Mouse (Mus musculus): ENCODE measurements around the gene Sgpp2. TPM values are rescaled to one million over a fixed set of nuclear protein-coding genes. Genes with fewer than 3 reads are reported as not detected.

The Sgpp2 gene
- 29.8 and 32.1 TPM in 2 replicates for polyA plus RNA-seq (2014; fragmentation: Nextera tagmentation; extraction: Ambion mirVana)

DNA sequence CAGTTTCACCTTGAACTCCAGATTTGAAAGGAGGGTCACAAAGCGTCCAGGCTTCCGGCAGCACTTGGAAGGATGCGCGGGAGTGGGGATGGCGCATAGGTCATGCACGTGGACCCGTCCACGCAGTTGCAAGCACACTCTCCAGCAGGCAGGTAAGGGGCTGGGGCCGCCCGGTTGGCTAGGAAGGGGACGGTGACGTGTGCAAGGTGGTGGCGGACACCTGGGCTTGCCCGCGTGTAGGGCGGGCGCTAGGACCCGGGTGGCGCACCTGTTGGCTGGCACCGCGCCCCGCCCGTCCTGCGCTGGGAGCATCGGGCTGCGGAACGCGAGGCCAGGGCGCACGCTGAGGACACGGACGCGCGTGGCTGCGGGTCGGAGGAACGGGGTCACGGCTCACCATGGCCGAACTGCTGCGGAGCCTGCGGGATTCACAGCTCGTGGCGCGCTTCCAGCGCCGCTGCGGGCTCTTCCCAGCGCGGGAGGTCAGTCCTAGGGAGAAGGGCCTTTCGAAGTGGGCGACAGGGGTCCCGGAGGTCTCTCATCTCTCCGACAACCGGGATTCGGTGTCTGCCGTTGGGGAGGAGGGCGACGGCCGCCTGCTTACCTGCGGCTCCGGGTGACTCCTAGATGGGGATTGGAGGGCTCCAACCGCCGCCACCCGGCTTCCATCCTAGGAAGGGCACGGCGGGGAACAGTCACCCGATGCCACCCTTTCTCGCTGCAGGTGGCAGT is at the start of gene Sgpp2:
Sgpp2 (plus strand) TSS at position 325 of the 732 bp plus-strand sequence.
- Histone ChIP-seq H3K9ac (replicated peaks; ENCODE audit: low read depth, low read length) (0 out of 2 replicates have a peak within 1 kb of the TSS, but pooled peaks have one; percentile 11), H3K27me3 (ENCODE audit: control insufficient read depth, insufficient read depth, low read length) (peaks cover 13% of the 10 kb centered on the region), H3K9me3 (ENCODE audit: control insufficient read depth, low read depth, low read length) (no peaks in the 10 kb centered on the region), H3K4me2 (replicated peaks; ENCODE audit: low read depth, low read length) (peak within 1 kb of the TSS; percentile 70), H3K4me3 (ENCODE audit: low read depth, low read length) (peak within 1 kb of the TSS; percentile 49), H3K4me1 (ENCODE audit: control insufficient read depth, insufficient read depth, low read length) (peaks cover 11% of the 10 kb centered on the region; the same call in 1 of the 2 replicates), H3K27ac (ENCODE audit: low read length) (peak within 1 kb of the TSS; percentile 44; the same call in 1 of the 2 replicates), H3K36me3 (ENCODE audit: control insufficient read depth, insufficient read depth, low read length) (no peaks in the 10 kb centered on the region)
- peak; percentile 82 for ATAC-seq (ENCODE audit: insufficient number of reproducible peaks, insufficient read depth, low FRiP score, low read depth)
- under 1% methylated on average over 66 of the region's 68 CpGs for WGBS

DNA sequence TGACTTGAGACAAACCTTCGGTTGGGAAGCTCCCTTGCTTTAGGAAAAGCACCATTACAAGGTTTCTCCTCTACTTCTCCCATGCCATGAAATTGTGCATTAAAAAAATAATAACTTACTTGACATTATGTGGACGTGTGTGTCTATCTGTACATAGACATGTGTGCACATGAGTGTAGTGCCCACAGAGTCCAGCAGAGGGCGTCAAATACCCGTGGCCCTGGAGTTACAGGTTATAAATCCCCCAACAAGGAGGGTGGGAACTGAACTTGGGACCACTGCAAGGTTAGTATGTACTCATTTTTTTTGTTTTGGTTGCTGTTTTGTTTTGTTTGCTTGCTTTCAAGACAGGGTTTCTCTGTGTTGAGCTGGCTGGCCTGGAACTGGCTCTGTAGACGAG is 42.6 kb upstream of the Sgpp2 start:
- H3K9ac ChIP-seq (replicated peaks; ENCODE audit: low read depth, low read length), result no peak overlapping the region
- H3K4me2 ChIP-seq (replicated peaks; ENCODE audit: low read depth, low read length), result no peak overlapping the region
- WGBS, result 56% methylated on average over 5 of the region's 5 CpGs
- no peaks in the 10 kb centered on the region for H3K4me1 ChIP-seq (ENCODE audit: control insufficient read depth, insufficient read depth, low read length)
- no peaks in the 10 kb centered on the region for H3K27me3 ChIP-seq (ENCODE audit: control insufficient read depth, insufficient read depth, low read length)
- H3K9me3 ChIP-seq (ENCODE audit: control insufficient read depth, low read depth, low read length), result no peaks in the 10 kb centered on the region
- H3K27ac ChIP-seq (ENCODE audit: low read length), result no peak overlapping the region
- ATAC-seq (ENCODE audit: insufficient number of reproducible peaks, insufficient read depth, low FRiP score, low read depth), result no peak
- H3K4me3 ChIP-seq (ENCODE audit: low read depth, low read length), result no peak overlapping the region
- no peaks in the 10 kb centered on the region for H3K36me3 ChIP-seq (ENCODE audit: control insufficient read depth, insufficient read depth, low read length)

DNA sequence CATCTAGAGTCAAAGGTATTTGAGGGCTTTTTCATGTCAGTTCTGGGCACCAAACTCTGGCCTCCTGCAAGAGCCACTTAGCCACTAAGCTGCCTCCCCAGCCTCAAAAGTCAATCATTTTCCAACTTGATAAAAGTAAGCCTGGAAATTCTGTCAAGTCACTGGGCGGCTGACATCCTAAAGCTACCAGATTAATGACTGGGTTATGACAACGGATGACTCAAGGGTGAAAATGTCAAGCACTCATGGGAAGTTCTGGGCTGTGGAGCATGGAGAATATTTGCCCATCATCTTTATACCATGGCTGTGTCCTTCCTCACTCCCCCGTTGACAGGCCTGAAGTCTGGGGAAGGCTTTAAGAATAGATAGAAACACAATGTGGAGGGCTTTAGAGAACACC is 37.2 kb upstream of the Sgpp2 start:
- 59% methylated on average over 3 of the region's 3 CpGs for WGBS

DNA sequence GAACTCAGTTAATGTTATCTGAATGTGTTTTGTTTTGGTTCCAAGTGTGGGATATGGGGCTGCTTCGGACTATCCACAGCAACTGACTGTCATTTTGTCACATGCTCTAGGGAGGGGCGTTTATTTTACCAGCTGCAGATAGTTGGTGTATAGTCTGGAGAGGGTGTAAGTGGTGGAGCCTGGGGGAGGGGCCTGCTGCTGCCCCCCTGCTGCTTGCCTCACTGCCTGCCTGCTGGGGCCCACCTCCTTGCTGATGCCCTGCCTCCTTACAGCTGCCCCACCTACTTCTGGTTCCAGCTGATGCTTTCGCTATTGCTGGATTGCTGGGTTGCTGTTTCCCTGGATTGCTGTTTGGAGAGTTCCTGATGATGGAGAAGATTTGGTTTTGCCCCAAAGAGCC is 31.0 kb upstream of the Sgpp2 start:
- Histone ChIP-seq H3K4me2 (replicated peaks; ENCODE audit: low read depth, low read length) (no peak overlapping the region), H3K4me3 (ENCODE audit: low read depth, low read length) (no peak overlapping the region), H3K4me1 (ENCODE audit: control insufficient read depth, insufficient read depth, low read length) (no peaks in the 10 kb centered on the region), H3K27ac (ENCODE audit: low read length) (no peak overlapping the region), H3K36me3 (ENCODE audit: control insufficient read depth, insufficient read depth, low read length) (no peaks in the 10 kb centered on the region), H3K9me3 (ENCODE audit: control insufficient read depth, low read depth, low read length) (no peaks in the 10 kb centered on the region), H3K27me3 (ENCODE audit: control insufficient read depth, insufficient read depth, low read length) (no peaks in the 10 kb centered on the region), H3K9ac (replicated peaks; ENCODE audit: low read depth, low read length) (no peak overlapping the region)
- 15% methylated on average over 3 of the region's 3 CpGs for WGBS
- 0 out of 2 replicates have a peak, but pooled peaks have one; percentile 10 for ATAC-seq (ENCODE audit: insufficient number of reproducible peaks, insufficient read depth, low FRiP score, low read depth)

More for the DNA sequence above, 37.2 kb upstream of the Sgpp2 start:
- H3K9me3 ChIP-seq (ENCODE audit: control insufficient read depth, low read depth, low read length), result no peaks in the 10 kb centered on the region
- no peaks in the 10 kb centered on the region for H3K4me1 ChIP-seq (ENCODE audit: control insufficient read depth, insufficient read depth, low read length)
- no peak overlapping the region for H3K4me3 ChIP-seq (ENCODE audit: low read depth, low read length)
- H3K27me3 ChIP-seq (ENCODE audit: control insufficient read depth, insufficient read depth, low read length), result no peaks in the 10 kb centered on the region
- H3K36me3 ChIP-seq (ENCODE audit: control insufficient read depth, insufficient read depth, low read length), result no peaks in the 10 kb centered on the region
- H3K9ac ChIP-seq (replicated peaks; ENCODE audit: low read depth, low read length), result no peak overlapping the region
- H3K27ac ChIP-seq (ENCODE audit: low read length), result no peak overlapping the region
- ATAC-seq (ENCODE audit: insufficient number of reproducible peaks, insufficient read depth, low FRiP score, low read depth), result no peak
- no peak overlapping the region for H3K4me2 ChIP-seq (replicated peaks; ENCODE audit: low read depth, low read length)

DNA sequence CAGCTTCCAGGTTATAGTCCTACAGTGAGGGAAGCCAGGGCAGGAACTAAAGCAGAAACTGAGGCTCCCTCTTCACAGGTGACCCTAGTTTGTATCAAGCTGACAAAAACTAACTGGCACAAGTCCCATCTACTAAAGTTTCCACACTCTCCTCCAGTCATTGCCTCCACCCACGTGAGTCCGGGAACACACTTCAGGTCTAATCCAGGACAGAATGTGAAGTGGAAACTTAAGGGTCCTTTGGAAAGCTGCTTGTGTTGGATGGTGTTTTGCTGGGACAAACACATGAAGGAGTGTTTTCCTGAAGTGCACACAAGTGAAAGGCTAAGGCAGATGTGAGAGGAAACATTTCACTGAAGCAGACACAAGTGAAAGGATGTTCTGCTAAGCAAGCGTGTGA is 17.7 kb upstream of the Sgpp2 start:
- no peak overlapping the region for H3K27ac ChIP-seq (ENCODE audit: low read length)
- 85% methylated on average over 3 of the region's 3 CpGs for WGBS
- no peaks in the 10 kb centered on the region for H3K36me3 ChIP-seq (ENCODE audit: control insufficient read depth, insufficient read depth, low read length)
- no peak overlapping the region for H3K9ac ChIP-seq (replicated peaks; ENCODE audit: low read depth, low read length)
- H3K4me1 ChIP-seq (ENCODE audit: control insufficient read depth, insufficient read depth, low read length), result no peaks in the 10 kb centered on the region
- no peaks in the 10 kb centered on the region for H3K9me3 ChIP-seq (ENCODE audit: control insufficient read depth, low read depth, low read length)
- no peak overlapping the region for H3K4me3 ChIP-seq (ENCODE audit: low read depth, low read length)
- no peak for ATAC-seq (ENCODE audit: insufficient number of reproducible peaks, insufficient read depth, low FRiP score, low read depth)
- H3K4me2 ChIP-seq (replicated peaks; ENCODE audit: low read depth, low read length), result no peak overlapping the region
- H3K27me3 ChIP-seq (ENCODE audit: control insufficient read depth, insufficient read depth, low read length), result no peaks in the 10 kb centered on the region

GRCm38 (mm10) chr1:78299670-78300225 is 10.4 kb upstream of the Sgpp2 start:
- no peak overlapping the region for H3K4me2 ChIP-seq (replicated peaks; ENCODE audit: low read depth, low read length)
- H3K27ac ChIP-seq (ENCODE audit: low read length), result no peak overlapping the region
- H3K27me3 ChIP-seq (ENCODE audit: control insufficient read depth, insufficient read depth, low read length), result no peaks in the 10 kb centered on the region
- no peak overlapping the region for H3K4me3 ChIP-seq (ENCODE audit: low read depth, low read length)
- H3K4me1 ChIP-seq (ENCODE audit: control insufficient read depth, insufficient read depth, low read length), result no peaks in the 10 kb centered on the region
- no peaks in the 10 kb centered on the region for H3K36me3 ChIP-seq (ENCODE audit: control insufficient read depth, insufficient read depth, low read length)
- H3K9me3 ChIP-seq (ENCODE audit: control insufficient read depth, low read depth, low read length), result no peaks in the 10 kb centered on the region
- no peak for ATAC-seq (ENCODE audit: insufficient number of reproducible peaks, insufficient read depth, low FRiP score, low read depth)
- WGBS, result 58% methylated on average over 7 of the region's 7 CpGs
- H3K9ac ChIP-seq (replicated peaks; ENCODE audit: low read depth, low read length), result no peak overlapping the region

- no peak overlapping the region for H3K4me3 ChIP-seq (ENCODE audit: low read depth, low read length)
- no peaks in the 10 kb centered on the region for H3K9me3 ChIP-seq (ENCODE audit: control insufficient read depth, low read depth, low read length)
- H3K4me1 ChIP-seq (ENCODE audit: control insufficient read depth, insufficient read depth, low read length), result peaks cover 11% of the 10 kb centered on the region; the same call in 1 of the 2 replicates
- no peak overlapping the region for H3K27ac ChIP-seq (ENCODE audit: low read length)
- no peak overlapping the region for H3K9ac ChIP-seq (replicated peaks; ENCODE audit: low read depth, low read length)
- H3K36me3 ChIP-seq (ENCODE audit: control insufficient read depth, insufficient read depth, low read length), result no peaks in the 10 kb centered on the region
- peaks cover 13% of the 10 kb centered on the region for H3K27me3 ChIP-seq (ENCODE audit: control insufficient read depth, insufficient read depth, low read length)
- 82% methylated on average over 1 of the region's 1 CpGs for WGBS
- ATAC-seq (ENCODE audit: insufficient number of reproducible peaks, insufficient read depth, low FRiP score, low read depth), result no peak
- no peak overlapping the region for H3K4me2 ChIP-seq (replicated peaks; ENCODE audit: low read depth, low read length)
Measured at GRCm38 (mm10) chr1:78308688-78309087, 1.5 kb upstream of the Sgpp2 start.

DNA sequence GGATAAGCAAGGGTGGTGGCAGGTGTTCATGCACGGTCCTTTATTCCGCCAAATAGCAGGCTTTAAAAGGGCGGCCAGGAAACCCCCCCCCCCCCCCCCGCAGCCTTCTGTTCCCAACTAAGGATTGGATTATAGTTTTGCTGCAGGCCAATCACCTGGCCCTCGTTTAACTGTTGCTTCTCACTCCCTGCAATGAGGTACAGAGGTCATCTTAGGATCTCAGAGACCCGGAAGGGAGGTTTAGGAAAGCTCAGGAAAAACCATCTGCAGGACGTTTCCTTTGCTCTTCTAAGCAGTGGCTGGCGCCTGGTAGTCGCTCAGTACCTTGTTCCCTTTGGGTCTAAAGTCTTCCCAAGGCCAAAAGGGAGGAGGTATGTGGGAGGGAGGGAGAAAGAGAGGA is 865 bp upstream of the Sgpp2 start:
- H3K4me2 ChIP-seq (replicated peaks; ENCODE audit: low read depth, low read length), result peak overlapping the region; percentile 70; the same call in 1 of the 2 replicates
- peaks cover 11% of the 10 kb centered on the region; the same call in 1 of the 2 replicates for H3K4me1 ChIP-seq (ENCODE audit: control insufficient read depth, insufficient read depth, low read length)
- H3K9ac ChIP-seq (replicated peaks; ENCODE audit: low read depth, low read length), result no peak overlapping the region
- no peaks in the 10 kb centered on the region for H3K36me3 ChIP-seq (ENCODE audit: control insufficient read depth, insufficient read depth, low read length)
- ATAC-seq (ENCODE audit: insufficient number of reproducible peaks, insufficient read depth, low FRiP score, low read depth), result no peak
- H3K27ac ChIP-seq (ENCODE audit: low read length), result no peak overlapping the region
- 3% methylated on average over 9 of the region's 9 CpGs for WGBS
- no peaks in the 10 kb centered on the region for H3K9me3 ChIP-seq (ENCODE audit: control insufficient read depth, low read depth, low read length)
- no peak overlapping the region for H3K4me3 ChIP-seq (ENCODE audit: low read depth, low read length)
- peaks cover 13% of the 10 kb centered on the region for H3K27me3 ChIP-seq (ENCODE audit: control insufficient read depth, insufficient read depth, low read length)

Data from stomach, embryonic 14.5 days (tissue).